Mouse (Mus musculus) embryonic facial prominence, embryonic 15.5 days (tissue): ENCODE measurements around the gene Csf3. TPM values are rescaled to one million over a fixed set of nuclear protein-coding genes. Genes with fewer than 3 reads are reported as not detected.

Experiments used
- ATAC-seq: fragments of 200-750 bp; cut with Nextera tagmentation; 2 replicates; pipeline ENCODE4 v1.8.0; 2017; ENCODE audit warnings: low read depth, moderate TSS enrichment; ENCODE audit not compliant: insufficient number of reproducible peaks, low FRiP score, low TSS enrichment
- H3K27ac ChIP-seq: fragments of 300-500 bp; sonication (generic); replicated peaks from 2 replicates; pipeline ENCODE4 v1.5.1; 2015; ENCODE audit warnings: mild to moderate bottlenecking, inconsistent platforms
- H3K27me3 ChIP-seq: fragments of 300-500 bp; sonication (generic); 2 replicates; pipeline ENCODE4 v1.6.1; 2015; ENCODE audit warnings: inconsistent platforms
- H3K36me3 ChIP-seq: fragments of 300-500 bp; sonication (generic); 2 replicates; pipeline ENCODE4 v1.6.1; 2015; ENCODE audit warnings: mild to moderate bottlenecking, inconsistent platforms
- H3K4me1 ChIP-seq: fragments of 300-500 bp; sonication (generic); 2 replicates; pipeline ENCODE4 v1.6.1; 2015; ENCODE audit warnings: inconsistent platforms
- H3K4me2 ChIP-seq: fragments of 300-500 bp; sonication (generic); replicated peaks from 2 replicates; pipeline ENCODE4 v1.6.1; 2015; ENCODE audit warnings: mild to moderate bottlenecking, inconsistent platforms
- H3K4me3 ChIP-seq: fragments of 300-500 bp; sonication (generic); replicated peaks from 2 replicates; pipeline ENCODE4 v1.5.1; 2015; ENCODE audit warnings: mild to moderate bottlenecking, inconsistent platforms
- H3K9ac ChIP-seq: fragments of 300-500 bp; sonication (generic); 2 replicates; pipeline ENCODE4 v1.6.1; 2015; ENCODE audit warnings: inconsistent platforms
- H3K9me3 ChIP-seq: fragments of 300-500 bp; sonication (generic); replicated peaks from 2 replicates; pipeline ENCODE4 v1.6.1; 2016; ENCODE audit warnings: inconsistent platforms
- WGBS: fragments of 180-500 bp; shearing (Covaris S2); methylation state at CpG from one replicate; pipeline ENCODE4 v1.1.7; 2015; 5-methylcytosine and 5-hydroxymethylcytosine counted together
- polyA plus RNA-seq: library from polyadenylated mRNA; unstranded; fragments of >200 nt; fragmentation: Nextera tagmentation; extraction: Ambion mirVana; gene quantifications from 2 replicates; pipeline ENCODE4 v1.2.1, GENCODE M21; 2015

The Csf3 gene
- polyA plus RNA-seq, 1 experiment from 2014 or later, result 0.31 TPM

- 18% methylated on average over 17 of the region's 17 CpGs for WGBS
- Histone ChIP-seq H3K4me2 (peak overlapping the region; percentile 39), H3K36me3 (peaks cover 17% of the 10 kb centered on the region; the same call in 1 of the 2 replicates), H3K4me1 (peaks cover 95% of the 10 kb centered on the region), H3K27ac (peak overlapping the region; percentile 94), H3K9ac (no peak overlapping the region), H3K9me3 (no peaks in the 10 kb centered on the region), H3K4me3 (peak overlapping the region; percentile 13), H3K27me3 (no peaks in the 10 kb centered on the region)
- ATAC-seq, result peak; percentile 53
Measured at GRCm38 (mm10) chr11:98750351-98751201, 49.5 kb downstream of the Csf3 start.

- WGBS, result 23% methylated on average over 6 of the region's 6 CpGs
- peaks cover 88% of the 10 kb centered on the region for H3K4me1 ChIP-seq
- peak; percentile 40 for ATAC-seq
- H3K27ac ChIP-seq, result peak overlapping the region; percentile 94
- no peaks in the 10 kb centered on the region for H3K27me3 ChIP-seq
- H3K36me3 ChIP-seq, result peaks cover 21% of the 10 kb centered on the region
- peak overlapping the region; percentile 39 for H3K4me2 ChIP-seq
- peak overlapping the region; percentile 13; the same call in 1 of the 2 replicates for H3K4me3 ChIP-seq
- no peak overlapping the region for H3K9ac ChIP-seq
- no peaks in the 10 kb centered on the region for H3K9me3 ChIP-seq
Measured at GRCm38 (mm10) chr11:98751221-98751782, 50.2 kb downstream of the Csf3 start.

- ATAC-seq, result no peak
- Histone ChIP-seq H3K4me2 (no peak overlapping the region), H3K36me3 (peaks cover 35% of the 10 kb centered on the region), H3K27ac (no peak overlapping the region), H3K9me3 (no peaks in the 10 kb centered on the region), H3K27me3 (no peaks in the 10 kb centered on the region), H3K4me3 (no peak overlapping the region), H3K4me1 (peaks cover 76% of the 10 kb centered on the region), H3K9ac (no peak overlapping the region)
- WGBS, result 82% methylated on average over 10 of the region's 10 CpGs
Measured at GRCm38 (mm10) chr11:98752562-98753140, 51.6 kb downstream of the Csf3 start.

Other genes starting within 250 kb of the Csf3 start
- gene Ikzf3, start 155.2 kb upstream of the Csf3 start, polyA plus RNA-seq, result 0.33 and 0.67 TPM in 2 replicates
- gene Zpbp2, start 150.2 kb upstream of the Csf3 start, polyA plus RNA-seq, result 0.16 TPM in 1 of 2 replicates, not detected in the other
- 76.4 and 87.3 TPM in 2 replicates for gene Ormdl3, start 113.9 kb upstream of the Csf3 start, polyA plus RNA-seq
- not detected in 2 replicates for gene Lrrc3c, start 103.0 kb upstream of the Csf3 start, polyA plus RNA-seq
- 0.85 and 2.6 TPM in 2 replicates for gene Gm12355, start 75.6 kb upstream of the Csf3 start, polyA plus RNA-seq
- gene Gsdma3, start 74.9 kb upstream of the Csf3 start, polyA plus RNA-seq, result not detected in 2 replicates
- not detected in 2 replicates for gene Gsdma2, start 54.5 kb upstream of the Csf3 start, polyA plus RNA-seq
- 11.8 and 14.0 TPM in 2 replicates for gene Gsdma, start 36.9 kb upstream of the Csf3 start, polyA plus RNA-seq
- 204 and 214 TPM in 2 replicates for gene Psmd3, start 18.7 kb upstream of the Csf3 start, polyA plus RNA-seq
- 52.3 and 53.3 TPM in 2 replicates for gene Med24, start 28.2 kb downstream of the Csf3 start, polyA plus RNA-seq
- 51.0 and 51.2 TPM in 2 replicates for gene Thra, start 39.4 kb downstream of the Csf3 start, polyA plus RNA-seq
- gene Nr1d1, start 74.1 kb downstream of the Csf3 start, polyA plus RNA-seq, result 1.7 and 1.8 TPM in 2 replicates
- 28.7 and 30.4 TPM in 2 replicates for gene Msl1, start 94.3 kb downstream of the Csf3 start, polyA plus RNA-seq
- 37.0 and 42.2 TPM in 2 replicates for gene Casc3, start 103.6 kb downstream of the Csf3 start, polyA plus RNA-seq
- 13.0 and 13.9 TPM in 2 replicates for gene Rapgefl1, start 135.5 kb downstream of the Csf3 start, polyA plus RNA-seq
- 4.8 and 5.3 TPM in 2 replicates for gene Wipf2, start 162.4 kb downstream of the Csf3 start, polyA plus RNA-seq
- gene Cdc6, start 206.5 kb downstream of the Csf3 start, polyA plus RNA-seq, result 22.6 and 22.7 TPM in 2 replicates
- gene Rara, start 226.6 kb downstream of the Csf3 start, polyA plus RNA-seq, result 50.0 and 53.5 TPM in 2 replicates